Mouse (Mus musculus) layer of hippocampus, postnatal 25 days (tissue): ENCODE results near the gene Uqcrh. TPM values are rescaled to one million over a fixed set of nuclear protein-coding genes. Genes with fewer than 3 reads are reported as not detected.

Source experiments
- DNase-seq, 2 experiments: peaks; one replicate each; pipeline ENCODE4 v3.0.0; 2022; ENCODE audit warnings: mixed read lengths in 2 of 2, low spot score in 1 of 2; ENCODE audit errors: extremely low spot score in 1 of 2
- total RNA-seq, 2 experiments: library from RNA; stranded (reverse); gene quantifications; 2 replicates each; pipeline ENCODE4 v1.2.3; 2021

The Uqcrh gene
- total RNA-seq, result 100 to 1,000 TPM; 385 to 447 TPM

- peak; percentile 92 to 93 for DNase-seq
Observed at GRCm38 (mm10) chr4:116074861-116075620, at the start of gene Uqcrh, which contains the start of gene Lrrc41. Gene Uqcrh (minus strand): TSS chr4:116075071. Gene Lrrc41 (plus strand): TSS chr4:116075269.

GRCm38 (mm10) chr4:116123602-116124519, 49.0 kb upstream of the Uqcrh start, which contains the start of the genes Rad54l and Pomgnt1:
Gene Rad54l (minus strand): TSS chr4:116123690.
Gene Pomgnt1 (plus strand): TSS chr4:116123840.
- peak; percentile 47 to 67 for DNase-seq

GRCm38 (mm10) chr4:116122762-116123161, 47.9 kb upstream of the Uqcrh start:
- no peak for DNase-seq

- DNase-seq, result no peak
Observed at GRCm38 (mm10) chr4:116111486-116111885, 36.6 kb upstream of the Uqcrh start.

- DNase-seq, result no peak
Observed at GRCm38 (mm10) chr4:116110695-116111094, 35.8 kb upstream of the Uqcrh start.

GRCm38 (mm10) chr4:116105278-116105677, 30.4 kb upstream of the Uqcrh start:
- DNase-seq, result no peak

GRCm38 (mm10) chr4:116100959-116101358, 26.1 kb upstream of the Uqcrh start:
- no peak for DNase-seq

GRCm38 (mm10) chr4:116097211-116097610, 22.3 kb upstream of the Uqcrh start:
- DNase-seq, result no peak

- no peak for DNase-seq
Observed at GRCm38 (mm10) chr4:116096291-116096690, 21.4 kb upstream of the Uqcrh start.

- DNase-seq, result no peak
Observed at GRCm38 (mm10) chr4:116088510-116089249, 13.8 kb upstream of the Uqcrh start.

- no peak for DNase-seq
Observed at GRCm38 (mm10) chr4:116077240-116078095, 2.6 kb upstream of the Uqcrh start.

GRCm38 (mm10) chr4:116076369-116077231, 1.7 kb upstream of the Uqcrh start:
- DNase-seq, result peak in 1 of 2 experiments; percentile 20

- peak; percentile 53 to 69 for DNase-seq
Observed at GRCm38 (mm10) chr4:116075631-116076368, 929 bp upstream of the Uqcrh start.

- DNase-seq, result no peak
Observed at GRCm38 (mm10) chr4:116074145-116074675, 661 bp downstream of the Uqcrh start.

- no peak for DNase-seq
Observed at GRCm38 (mm10) chr4:116073146-116073545, 1.7 kb downstream of the Uqcrh start.

GRCm38 (mm10) chr4:116070116-116070515, 4.8 kb downstream of the Uqcrh start:
- no peak for DNase-seq

GRCm38 (mm10) chr4:116063855-116064254, 11.0 kb downstream of the Uqcrh start:
- DNase-seq, result no peak
